Mouse (Mus musculus) cortical plate, adult 2 months (tissue): ENCODE measurements around the gene Wdr45b.
"Not testable (repeated sequence)": the region's sequence is repeated elsewhere in the genome, so short reads cannot be mapped to it uniquely, and the experiment has no call there.

Source experiments
- CTCF ChIP-seq: fragments of 200-500 bp; IDR thresholded peaks from 2 replicates; pipeline ENCODE4 v1.5.1; 2011; ENCODE audit warnings: mild to moderate bottlenecking, control low read depth, low read length; ENCODE audit not compliant: insufficient read depth; ENCODE audit errors: extremely low read depth
- POLR2A ChIP-seq: fragments of 200-500 bp; IDR thresholded peaks from 2 replicates; pipeline ENCODE4 v1.6.1; 2011; ENCODE audit warnings: mild to moderate bottlenecking, low read length, control low read depth; ENCODE audit not compliant: insufficient read depth; ENCODE audit errors: extremely low read depth

GRCm38 (mm10) chr11:121342423-121342822, 11.8 kb downstream of the Wdr45b start:
- TF ChIP-seq POLR2A, CTCF: not testable (repeated sequence)
